Comparison of ENCODE assay signal across 12 mouse cellular contexts in the genomic region with DNA sequence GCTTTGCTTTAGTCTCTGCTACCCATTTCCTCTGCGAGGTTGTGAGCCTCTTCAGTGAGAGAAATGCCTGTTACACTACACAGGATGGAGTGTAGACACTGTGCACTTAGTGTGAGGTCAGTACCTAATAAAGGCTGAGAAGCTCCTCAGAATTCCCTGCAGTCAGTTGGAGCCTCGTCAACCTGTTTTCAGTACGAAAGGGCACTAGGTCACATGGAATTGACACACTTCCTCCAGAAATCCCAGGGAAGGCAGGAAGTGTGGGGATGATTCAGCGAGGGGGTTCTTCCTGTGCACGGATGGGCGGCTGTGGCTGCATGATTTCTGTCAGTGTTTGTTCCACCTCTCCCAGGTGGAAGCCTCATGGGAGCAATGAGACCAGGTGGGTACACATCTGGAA. TPM values are rescaled to one million over a fixed set of nuclear protein-coding genes. Genes with fewer than 3 reads are reported as not detected.
DNase-seq lines count a peak whose midpoint lies in the region; ATAC-seq and TF ChIP-seq lines count a peak whose summit lies in the region.
"Had no signal": no experiment of that assay in that cellular context is flagged by ENCODE, and none has a peak within 500 bp of the region (broad histone marks: within the 10 kb centered on the region; RNA-seq: fewer than 3 reads in every experiment).

No protein-coding gene starts in this region.

- H3K4me3 ChIP-seq in gastrocnemius, adult 2 months = no peak overlapping the region
- no peak overlapping the region for H3K4me3 ChIP-seq in brown adipose tissue, adult 24 weeks (ENCODE audit: insufficient read depth, low read depth, low read length)
- no peak overlapping the region for H3K4me3 ChIP-seq in limb, embryonic 15.5 days
- H3K4me3 ChIP-seq: neural tube, embryonic 13.5 days had no signal

- no peaks in the 10 kb centered on the region for H3K9me3 ChIP-seq in limb, embryonic 15.5 days
- H3K9me3 ChIP-seq: neural tube, embryonic 13.5 days had no signal

- DNase-seq in gastrocnemius, adult 2 months = peak; percentile 30
- DNase-seq in gastrocnemius, postnatal 25 days = no peak
- peak; percentile 39 for DNase-seq in heart, postnatal 4 days
- DNase-seq in urinary bladder, postnatal 25 days (ENCODE audit: low spot score) = no peak
- no peak for DNase-seq in thymus, postnatal 36 days
- DNase-seq in gastrocnemius, postnatal 36 days = no peak

- no peak overlapping the region for H3K4me2 ChIP-seq in limb, embryonic 15.5 days
- H3K4me2 ChIP-seq: neural tube, embryonic 13.5 days had no signal

- no peaks in the 10 kb centered on the region for H3K27me3 ChIP-seq in limb, embryonic 15.5 days
- H3K27me3 ChIP-seq: CH12.LX; neural tube, embryonic 13.5 days had no signal

- no peak overlapping the region for H3K9ac ChIP-seq in limb, embryonic 15.5 days
- H3K9ac ChIP-seq: neural tube, embryonic 13.5 days had no signal

- peak overlapping the region; percentile 66 for H3K27ac ChIP-seq in gastrocnemius, adult 2 months
- peak overlapping the region; percentile 81 for H3K27ac ChIP-seq in brown adipose tissue, adult 24 weeks (replicated peaks; ENCODE audit: low read depth, low read length)
- H3K27ac ChIP-seq in limb, embryonic 15.5 days = peak overlapping the region; percentile 27; the same call in 1 of the 2 replicates
- H3K27ac ChIP-seq: neural tube, embryonic 13.5 days had no signal

- no peak for TF ChIP-seq CTCF in gastrocnemius, adult 2 months (IDR thresholded peaks at IDR 0.05)

- intact Hi-C loops in gastrocnemius, adult 2 months (cut with DNase I) = no loop called here
- intact Hi-C loops in gastrocnemius, postnatal 36 days (cut with DNase I) = loop anchor here (5.0 kb wide), 1 partner anchor 781 kb away; no protein-coding TSS in a partner anchor

- no peaks in the 10 kb centered on the region for H3K36me3 ChIP-seq in limb, embryonic 15.5 days
- H3K36me3 ChIP-seq: neural tube, embryonic 13.5 days had no signal

- ATAC-seq in limb, embryonic 15.5 days (ENCODE audit: insufficient number of reproducible peaks, low FRiP score, low TSS enrichment, low read depth) = no peak
- ATAC-seq: forebrain, embryonic 16.5 days had no signal

- 36% methylated on average over 6 of the region's 6 CpGs for WGBS in limb, embryonic 15.5 days

- H3K4me1 ChIP-seq in brown adipose tissue, adult 24 weeks (ENCODE audit: control insufficient read depth, insufficient read depth, insufficient read length, low read length) = peaks cover 21% of the 10 kb centered on the region
- peaks cover 19% of the 10 kb centered on the region; the same call in 1 of the 2 replicates for H3K4me1 ChIP-seq in limb, embryonic 15.5 days

RNA-seq across cellular contexts. Expression of a gene that starts 21.1 kb away (rescaled TPM):
- not detected for total RNA-seq in gastrocnemius, adult 2 months (2021)
- total RNA-seq in gastrocnemius, postnatal 25 days (2021) = not detected
- polyA plus RNA-seq in brown adipose tissue, adult 24 weeks (2012; ENCODE audit: insufficient read depth, insufficient read length, missing spikeins) = not detected in 2 replicates
- not detected for total RNA-seq in heart, postnatal 4 days (2021)
- polyA plus RNA-seq in limb, embryonic 15.5 days (2015; fragmentation: Nextera tagmentation; extraction: Ambion mirVana) = 0.13 and 0.16 TPM in 2 replicates
- not detected for total RNA-seq in gastrocnemius, postnatal 36 days (2021)
- total RNA-seq: CH12.LX; layer of hippocampus, postnatal 14 days had no signal
- polyA plus RNA-seq: forebrain, embryonic 16.5 days; neural tube, embryonic 13.5 days had no signal

RNA-seq across cellular contexts. Expression of a gene that starts 44.8 kb away (rescaled TPM):
- total RNA-seq in gastrocnemius, adult 2 months (2021) = 10 to 100 TPM; 40.3 to 44.8 TPM
- total RNA-seq in gastrocnemius, postnatal 25 days (2021) = 10 to 100 TPM; 32.7 to 33.7 TPM
- 23.7 and 25.4 TPM in 2 replicates for polyA plus RNA-seq in brown adipose tissue, adult 24 weeks (2012; ENCODE audit: insufficient read depth, insufficient read length, missing spikeins)
- 100 to 1,000 TPM in 1 of 2 experiments, 10 to 100 TPM in 1; 95.3 to 106 TPM for total RNA-seq in heart, postnatal 4 days (2021)
- 60.8 and 63.5 TPM in 2 replicates for polyA plus RNA-seq in limb, embryonic 15.5 days (2015; fragmentation: Nextera tagmentation; extraction: Ambion mirVana)
- total RNA-seq in gastrocnemius, postnatal 36 days (2021) = 10 to 100 TPM; 36.7 to 37.6 TPM

Comparison
In these comparisons a context has a peak if more than half of its experiments do, and no peak if none do; other contexts are left out.
1. DNase-seq: peak in gastrocnemius, adult 2 months (single experiment) and heart, postnatal 4 days (single experiment); none in gastrocnemius, postnatal 25 days (single experiment), urinary bladder, postnatal 25 days (single experiment), thymus, postnatal 36 days (0 of 2) and gastrocnemius, postnatal 36 days (0 of 2).
2. H3K27ac ChIP-seq: peak in every context shown above with its lines; median percentile 81 in brown adipose tissue, adult 24 weeks; 66 in gastrocnemius, adult 2 months; 27 in limb, embryonic 15.5 days.